Mouse (Mus musculus): ENCODE results near the gene Tmcc2. TPM values are rescaled to one million over a fixed set of nuclear protein-coding genes. Genes with fewer than 3 reads are reported as not detected.

The Tmcc2 gene
- polyA plus RNA-seq, 1 experiment from 2014 or later = 10.7 TPM

Other genes with a start within 250 kb of the Tmcc2 start
- gene Lemd1, start 199.8 kb downstream of the Tmcc2 start, polyA plus RNA-seq (2015; fragmentation: Nextera tagmentation; extraction: Ambion mirVana) = 1.7 and 2.0 TPM in 2 replicates
- 0.52 and 0.69 TPM in 2 replicates for gene AC124108.1, start 199.8 kb downstream of the Tmcc2 start, polyA plus RNA-seq (2015; fragmentation: Nextera tagmentation; extraction: Ambion mirVana)
- gene Gm10188, start 161.5 kb downstream of the Tmcc2 start, polyA plus RNA-seq (2015; fragmentation: Nextera tagmentation; extraction: Ambion mirVana) = not detected in 2 replicates
- gene Klhdc8a, start 92.7 kb downstream of the Tmcc2 start, polyA plus RNA-seq (2015; fragmentation: Nextera tagmentation; extraction: Ambion mirVana) = 0.52 and 0.56 TPM in 2 replicates
- gene Nuak2, start 75.2 kb downstream of the Tmcc2 start, polyA plus RNA-seq (2015; fragmentation: Nextera tagmentation; extraction: Ambion mirVana) = 19.5 and 21.1 TPM in 2 replicates
- 14.5 and 15.4 TPM in 2 replicates for gene Dstyk, start 26.3 kb upstream of the Tmcc2 start, polyA plus RNA-seq (2015; fragmentation: Nextera tagmentation; extraction: Ambion mirVana)
- 44.1 and 47.4 TPM in 2 replicates for gene Rbbp5, start 86.1 kb upstream of the Tmcc2 start, polyA plus RNA-seq (2015; fragmentation: Nextera tagmentation; extraction: Ambion mirVana)
- 1.3 and 2.1 TPM in 2 replicates for gene Tmem81, start 114.9 kb upstream of the Tmcc2 start, polyA plus RNA-seq (2015; fragmentation: Nextera tagmentation; extraction: Ambion mirVana)
- 0.16 and 0.28 TPM in 2 replicates for gene Cntn2, start 152.0 kb upstream of the Tmcc2 start, polyA plus RNA-seq (2015; fragmentation: Nextera tagmentation; extraction: Ambion mirVana)

Data from lung, embryonic 15.5 days (tissue).